Mouse (Mus musculus) kidney, postnatal 0 days (tissue): ENCODE results near the gene Cdh12. TPM values are rescaled to one million over a fixed set of nuclear protein-coding genes. Genes with fewer than 3 reads are reported as not detected.
A peak's percentile ranks its signal among the peaks of the same experiment; 100 is the strongest.

ENCODE experiments used
- ATAC-seq: fragments of 200-750 bp; cut with Nextera tagmentation; replicated peaks from 2 replicates; pipeline ENCODE4 v1.8.0; 2017; ENCODE audit warnings: low read depth, moderate number of reproducible peaks, moderate TSS enrichment, moderate library complexity; ENCODE audit not compliant: low FRiP score
- DNase-seq: peaks from one replicate; pipeline ENCODE4 v3.0.0-alpha.2; 2016; ENCODE audit warnings: low spot score
- H3K27ac ChIP-seq: fragments of 300-500 bp; sonication (generic); 2 replicates; pipeline ENCODE4 v1.5.1; 2014; ENCODE audit warnings: mild to moderate bottlenecking
- H3K27me3 ChIP-seq: fragments of 300-500 bp; sonication (generic); 2 replicates; pipeline ENCODE4 v1.6.1; 2014; ENCODE audit warnings: low read length, mixed read lengths; ENCODE audit not compliant: insufficient read depth
- H3K36me3 ChIP-seq: fragments of 300-500 bp; sonication (generic); 2 replicates; pipeline ENCODE4 v1.6.1; 2014; ENCODE audit warnings: low read length, mixed read lengths; ENCODE audit not compliant: insufficient read depth
- H3K4me1 ChIP-seq: fragments of 300-500 bp; sonication (generic); replicated peaks from 2 replicates; pipeline ENCODE4 v1.6.1; 2014; ENCODE audit warnings: antibody characterized with exemption, low read length, mixed read lengths; ENCODE audit not compliant: insufficient read depth
- H3K4me2 ChIP-seq: fragments of 300-500 bp; sonication (generic); 2 replicates; pipeline ENCODE4 v1.6.1; 2014; ENCODE audit warnings: mild to moderate bottlenecking, low read length, moderate library complexity, mixed read lengths
- H3K4me3 ChIP-seq: fragments of 300-500 bp; sonication (generic); replicated peaks from 2 replicates; pipeline ENCODE4 v1.5.1; 2014; ENCODE audit warnings: low read depth, low read length
- H3K9ac ChIP-seq: fragments of 300-500 bp; sonication (generic); 2 replicates; pipeline ENCODE4 v1.6.1; 2014; ENCODE audit warnings: low read depth, low read length
- H3K9me3 ChIP-seq: fragments of 300-500 bp; sonication (generic); replicated peaks from 2 replicates; pipeline ENCODE4 v1.6.1; 2016; ENCODE audit warnings: low read length, inconsistent platforms, mixed read lengths
- CTCF ChIP-seq: IDR thresholded peaks from 2 replicates; pipeline ENCODE4 v1.5.1; 2016; ENCODE audit warnings: antibody characterized with exemption, low read depth, mild to moderate bottlenecking, moderate library complexity
- WGBS: fragments of 180-500 bp; shearing (Covaris S2); extraction: QIAGEN DNeasy Blood & Tissue Kit; methylation state at CpG from one replicate; pipeline ENCODE4 v1.1.7; 2014; 5-methylcytosine and 5-hydroxymethylcytosine counted together
- microRNA-seq: library from miRNA; unstranded; fragments of <30 nt; microRNA quantifications from one replicate; pipeline ENCODE4, GENCODE M21; 2016
- polyA plus RNA-seq: library from polyadenylated mRNA; unstranded; fragments of >200 nt; fragmentation: Nextera tagmentation; extraction: Ambion mirVana; gene quantifications from 2 replicates; pipeline ENCODE4 v1.2.1, GENCODE M21; 2015

The Cdh12 gene
- polyA plus RNA-seq, 1 experiment from 2014 or later = 0.01 TPM

DNA sequence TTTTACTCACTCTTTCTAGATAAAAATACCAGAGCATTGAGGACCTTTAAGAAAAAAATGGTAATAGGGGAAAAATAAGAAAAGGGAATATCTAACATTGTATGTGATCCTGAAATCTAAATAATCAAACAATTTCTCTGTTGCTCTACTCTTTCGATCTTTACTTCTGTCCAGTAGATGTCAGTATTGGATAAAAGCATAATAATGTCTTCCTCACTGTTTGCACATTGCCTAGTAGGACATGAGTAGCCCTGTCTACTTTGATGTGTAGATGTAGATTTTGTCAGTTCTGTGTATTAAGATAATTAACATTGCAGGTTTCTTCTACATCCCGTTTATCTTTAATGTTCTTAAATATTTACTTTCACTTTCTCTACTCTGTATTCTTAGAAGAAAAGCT, 1087.8 kb downstream of the Cdh12 start:
- DNase-seq = peak; percentile 7
- H3K36me3 ChIP-seq = no peaks in the 10 kb centered on the region
- H3K4me2 ChIP-seq = no peak overlapping the region
- ATAC-seq = no peak
- peak; percentile 65 for TF ChIP-seq CTCF
- no peak overlapping the region for H3K4me3 ChIP-seq
- no peaks in the 10 kb centered on the region for H3K9me3 ChIP-seq
- H3K4me1 ChIP-seq = no peaks in the 10 kb centered on the region
- H3K27ac ChIP-seq = no peak overlapping the region
- no peak overlapping the region for H3K9ac ChIP-seq
- WGBS = 52% methylated on average over 2 of the region's 2 CpGs
- H3K27me3 ChIP-seq = no peaks in the 10 kb centered on the region

GRCm38 (mm10) chr15:21544786-21545185, 1095.7 kb downstream of the Cdh12 start:
- H3K4me1 ChIP-seq = no peaks in the 10 kb centered on the region
- ATAC-seq (no peak), DNase-seq (no peak)
- no peak overlapping the region for H3K4me3 ChIP-seq
- no peak overlapping the region for H3K9ac ChIP-seq
- H3K4me2 ChIP-seq = no peak overlapping the region
- no peak for TF ChIP-seq CTCF
- no peaks in the 10 kb centered on the region for H3K9me3 ChIP-seq
- WGBS = 90% methylated on average over 2 of the region's 2 CpGs
- H3K27ac ChIP-seq = no peak overlapping the region
- no peaks in the 10 kb centered on the region for H3K27me3 ChIP-seq
- H3K36me3 ChIP-seq = no peaks in the 10 kb centered on the region

- 89% methylated on average over 4 of the region's 4 CpGs for WGBS
These were observed 1106.9 kb downstream of the Cdh12 start for GRCm38 (mm10) chr15:21555981-21556380.

DNA sequence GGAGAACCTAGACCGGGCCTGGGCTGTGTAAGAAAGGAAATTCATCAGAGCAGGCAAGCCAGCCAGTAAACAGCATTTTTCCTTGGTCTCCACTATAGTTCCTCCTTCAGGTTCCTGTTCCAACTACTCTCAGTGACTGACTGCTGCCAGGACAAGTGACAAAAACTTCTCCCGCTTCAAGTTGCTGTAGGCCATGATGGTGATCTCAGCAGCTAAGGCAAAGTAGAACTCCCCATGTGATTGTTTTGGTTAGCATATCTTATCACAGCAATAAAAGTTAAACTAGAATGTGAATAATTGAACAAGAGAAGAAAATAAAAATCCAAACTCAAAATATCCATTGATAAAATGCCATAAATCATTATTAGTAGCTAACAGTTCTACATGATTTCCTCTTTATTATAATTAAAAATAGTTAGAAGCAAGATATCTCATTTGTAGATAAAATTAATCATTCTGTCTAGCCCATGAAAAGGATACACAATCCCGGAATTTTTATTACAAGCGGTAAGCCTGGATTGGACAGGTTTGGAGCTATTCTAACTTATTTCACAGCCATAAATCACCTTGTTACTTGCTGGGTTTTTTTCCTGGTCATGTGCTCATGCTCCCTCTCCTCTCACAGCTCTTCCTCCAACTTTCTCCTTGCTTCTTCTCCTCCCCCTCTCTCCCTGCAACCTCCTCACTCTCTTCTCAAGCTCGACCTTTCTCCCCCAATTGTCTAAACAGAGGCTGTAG, 1117.4 kb downstream of the Cdh12 start:
- Histone ChIP-seq H3K36me3 (no peaks in the 10 kb centered on the region), H3K27me3 (no peaks in the 10 kb centered on the region), H3K9me3 (no peaks in the 10 kb centered on the region; the same call in 1 of the 2 replicates), H3K4me2 (no peak overlapping the region), H3K9ac (no peak overlapping the region), H3K4me1 (no peaks in the 10 kb centered on the region), H3K4me3 (no peak overlapping the region), H3K27ac (no peak overlapping the region)
- ATAC-seq (no peak), DNase-seq (peak; percentile 13)
- TF ChIP-seq CTCF = no peak
- WGBS = 46% methylated on average over 5 of the region's 5 CpGs

More at GRCm38 (mm10) chr15:21555981-21556380, 1106.9 kb downstream of the Cdh12 start:
- Histone ChIP-seq H3K27ac (no peak overlapping the region), H3K9ac (no peak overlapping the region), H3K4me3 (no peak overlapping the region), H3K27me3 (no peaks in the 10 kb centered on the region), H3K4me1 (no peaks in the 10 kb centered on the region), H3K36me3 (no peaks in the 10 kb centered on the region), H3K9me3 (no peaks in the 10 kb centered on the region), H3K4me2 (no peak overlapping the region)
- ATAC-seq (no peak), DNase-seq (no peak)
- TF ChIP-seq CTCF = no peak

DNA sequence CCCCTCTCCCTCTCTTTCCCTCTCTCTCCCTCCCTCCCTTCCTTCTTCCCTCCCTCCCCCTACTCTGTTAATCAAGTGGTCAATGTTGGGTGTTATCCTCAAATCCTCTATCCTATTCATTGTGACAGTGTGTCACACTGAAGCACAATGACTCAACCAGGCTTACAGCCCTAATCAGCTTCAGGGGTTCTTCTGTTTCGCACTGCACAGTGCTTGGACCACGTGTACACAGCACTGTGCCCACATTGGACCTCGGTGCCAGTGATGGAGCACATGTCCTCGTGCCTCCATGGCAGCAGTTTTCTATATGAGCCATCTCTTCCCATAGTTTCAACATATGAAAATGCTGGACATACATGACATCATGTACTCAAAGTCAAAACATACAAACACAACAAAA, 1155.4 kb downstream of the Cdh12 start:
- no peaks in the 10 kb centered on the region for H3K27me3 ChIP-seq
- H3K4me1 ChIP-seq = no peaks in the 10 kb centered on the region
- H3K4me3 ChIP-seq = no peak overlapping the region
- no peaks in the 10 kb centered on the region for H3K36me3 ChIP-seq
- no peak overlapping the region for H3K27ac ChIP-seq
- ATAC-seq = no peak
- TF ChIP-seq CTCF = no peak
- DNase-seq = no peak
- H3K4me2 ChIP-seq = no peak overlapping the region
- no peaks in the 10 kb centered on the region for H3K9me3 ChIP-seq
- WGBS = 76% methylated on average over 4 of the region's 4 CpGs
- no peak overlapping the region for H3K9ac ChIP-seq

Small RNAs within 50 kb of the gene (microRNA-seq; reads per million reads assigned to microRNA genes)
- gene Gm27397 = not detected

Other genes with a start within 250 kb of the Cdh12 start
- gene Acot10, start 217.5 kb downstream of the Cdh12 start, polyA plus RNA-seq = 0.17 and 0.26 TPM in 2 replicates